Mouse (Mus musculus) MEL (cell line): ENCODE data around the gene Setd4. TPM values are rescaled to one million over a fixed set of nuclear protein-coding genes. Genes with fewer than 3 reads are reported as not detected.
"Not testable (repeated sequence)": the region's sequence is repeated elsewhere in the genome, so short reads cannot be mapped to it uniquely, and the experiment has no call there.

Experiments used
- DNase-seq: peaks from one replicate; pipeline ENCODE4 v3.0.0; 2011; ENCODE audit warnings: low read depth, low spot score
- H3K27ac ChIP-seq: 2 replicates; pipeline ENCODE4 v1.5.1; 2012; ENCODE audit warnings: low read depth, mild to moderate bottlenecking, control low read depth, low read length, moderate library complexity; ENCODE audit not compliant: control insufficient read depth
- H3K27me3 ChIP-seq, 2 experiments: fragments of 150-350 bp in 1 of 2; sonication (generic) in 1 of 2; 2 replicates each; pipeline ENCODE4 v1.6.1; 2012; ENCODE audit warnings: low read length in 2 of 2, mild to moderate bottlenecking in 2 of 2, improper control_type of control experiment in 1 of 2, moderate library complexity in 1 of 2; ENCODE audit not compliant: insufficient read depth in 2 of 2, control insufficient read depth in 1 of 2
- H3K36me3 ChIP-seq, 2 experiments: 2 replicates each; pipeline ENCODE4 v1.6.1; 2012 to 2014; ENCODE audit warnings: low read length in 2 of 2, improper control_type of control experiment in 1 of 2, inconsistent platforms in 1 of 2, mild to moderate bottlenecking in 1 of 2; ENCODE audit not compliant: insufficient read depth in 2 of 2, control insufficient read depth in 1 of 2
- H3K4me1 ChIP-seq, 2 experiments: fragments of 150-350 bp in 1 of 2; sonication (generic) in 1 of 2; 2 replicates each; pipeline ENCODE4 v1.6.1; 2012; ENCODE audit warnings: low read length in 2 of 2, improper control_type of control experiment in 1 of 2, mild to moderate bottlenecking in 1 of 2; ENCODE audit not compliant: insufficient read depth in 2 of 2, control insufficient read depth in 1 of 2
- H3K4me3 ChIP-seq, 2 experiments: fragments of 150-350 bp in 1 of 2; sonication (generic) in 1 of 2; 2 replicates each; pipeline ENCODE4 v1.5.1; 2012; ENCODE audit warnings: low read depth in 2 of 2, low read length in 2 of 2, mild to moderate bottlenecking in 2 of 2, moderate library complexity in 2 of 2, control low read depth in 1 of 2, improper control_type of control experiment in 1 of 2; ENCODE audit not compliant: control insufficient read depth in 1 of 2, insufficient read depth in 1 of 2
- H3K79me2 ChIP-seq: 2 replicates; pipeline ENCODE4 v1.6.1; 2012; ENCODE audit warnings: mild to moderate bottlenecking, low read length, moderate library complexity; ENCODE audit not compliant: control insufficient read depth, poor library complexity, insufficient read depth
- H3K9ac ChIP-seq: 2 replicates; pipeline ENCODE4 v1.6.1; 2012; ENCODE audit warnings: low read depth, mild to moderate bottlenecking, control low read depth, low read length, moderate library complexity; ENCODE audit not compliant: control insufficient read depth, poor library complexity, severe bottlenecking
- H3K9me3 ChIP-seq: fragments of 150-350 bp; sonication (generic); replicated peaks from 2 replicates; pipeline ENCODE4 v1.6.1; 2012; ENCODE audit warnings: mild to moderate bottlenecking, low read length, improper control_type of control experiment, moderate library complexity; ENCODE audit not compliant: insufficient read depth
- BHLHE40 ChIP-seq: IDR thresholded peaks from 2 replicates; pipeline ENCODE4 v1.6.1; 2012; ENCODE audit warnings: low read depth, mild to moderate bottlenecking, inconsistent platforms, low read length, improper control_type of control experiment, borderline replicate concordance
- CHD1 ChIP-seq: IDR thresholded peaks from 2 replicates; pipeline ENCODE4 v1.6.1; 2012; ENCODE audit warnings: low read depth, mild to moderate bottlenecking, inconsistent platforms, low read length, improper control_type of control experiment
- CHD2 ChIP-seq: IDR thresholded peaks from 2 replicates; pipeline ENCODE4 v1.6.1; 2011; ENCODE audit warnings: low read length, improper control_type of control experiment
- CTCF ChIP-seq, 3 experiments: IDR thresholded peaks in 2 of 3; conservative IDR thresholded peaks in 1 of 3; 2 replicates each; pipeline ENCODE4 v1.5.1; 2011 to 2012; ENCODE audit warnings: low read length in 3 of 3, low read depth in 2 of 3, mild to moderate bottlenecking in 2 of 3, improper control_type of control experiment in 1 of 3, inconsistent platforms in 1 of 3, mixed read lengths in 1 of 3, moderate library complexity in 1 of 3; ENCODE audit not compliant: control insufficient read depth in 1 of 3, insufficient read depth in 1 of 3, poor library complexity in 1 of 3, severe bottlenecking in 1 of 3
- ELF1 ChIP-seq: IDR thresholded peaks from 2 replicates; pipeline ENCODE4 v1.6.1; 2014; ENCODE audit warnings: low read depth, mild to moderate bottlenecking, inconsistent platforms, low read length, improper control_type of control experiment, moderate library complexity
- EP300 ChIP-seq, 2 experiments: IDR thresholded peaks; 2 replicates each; pipeline ENCODE4 v1.6.1; 2011; ENCODE audit warnings: improper control_type of control experiment in 2 of 2, low read length in 2 of 2, low read depth in 1 of 2, mild to moderate bottlenecking in 1 of 2
- ETS1 ChIP-seq: IDR thresholded peaks from 2 replicates; pipeline ENCODE4 v1.6.1; 2012; ENCODE audit warnings: low read depth, mild to moderate bottlenecking, inconsistent platforms, low read length, improper control_type of control experiment, moderate library complexity
- HCFC1 ChIP-seq: IDR thresholded peaks from 2 replicates; pipeline ENCODE4 v1.6.1; 2012; ENCODE audit warnings: low read depth, mild to moderate bottlenecking, inconsistent platforms, low read length, improper control_type of control experiment, moderate library complexity
- MAFK ChIP-seq: IDR thresholded peaks from 2 replicates; pipeline ENCODE4 v1.6.1; 2011; ENCODE audit warnings: low read depth, mild to moderate bottlenecking, low read length, improper control_type of control experiment, borderline replicate concordance
- MAX ChIP-seq: IDR thresholded peaks from 2 replicates; pipeline ENCODE4 v1.6.1; 2011; ENCODE audit warnings: low read length, improper control_type of control experiment
- MXI1 ChIP-seq: IDR thresholded peaks from 2 replicates; pipeline ENCODE4 v1.6.1; 2011; ENCODE audit warnings: mild to moderate bottlenecking, low read depth, low read length, improper control_type of control experiment
- NRF1 ChIP-seq: IDR thresholded peaks from 2 replicates; pipeline ENCODE4 v1.6.1; 2014; ENCODE audit warnings: low read depth, mild to moderate bottlenecking, inconsistent platforms, low read length, improper control_type of control experiment, moderate library complexity; ENCODE audit not compliant: poor library complexity, insufficient read depth, severe bottlenecking
- POLR2AphosphoS2 ChIP-seq: IDR thresholded peaks from 2 replicates; pipeline ENCODE4 v1.6.1; 2011; ENCODE audit warnings: low read length, improper control_type of control experiment
- RAD21 ChIP-seq: IDR thresholded peaks from 2 replicates; pipeline ENCODE4 v1.6.1; 2011; ENCODE audit warnings: mild to moderate bottlenecking, low read depth, low read length, improper control_type of control experiment
- SMC3 ChIP-seq: IDR thresholded peaks from 2 replicates; pipeline ENCODE4 v1.6.1; 2011; ENCODE audit warnings: low read depth, low read length, improper control_type of control experiment
- polyA plus RNA-seq, 2 experiments: library from polyadenylated mRNA; stranded (reverse) in 1 of 2; unstranded in 1 of 2; fragments of >175 nt in 1 of 2; fragments of >200 nt in 1 of 2; gene quantifications; 2 replicates each; pipeline versions ENCODE4 v1.2.1 to v1.2.4; 2012; ENCODE audit warnings: low replicate concordance in 2 of 2, low read depth in 1 of 2; ENCODE audit not compliant: insufficient read length in 2 of 2, insufficient read depth in 1 of 2, missing spikeins in 1 of 2
- total RNA-seq: library from RNA; depleted of rRNA; stranded (reverse); fragments of 300-350 nt; gene quantifications from 2 replicates; pipeline ENCODE4 v1.2.3, GENCODE M21; 2012

Gene Setd4
- total and polyA plus RNA-seq, 3 experiments: 14.1 to 19.1 TPM; not detected in 1

DNA sequence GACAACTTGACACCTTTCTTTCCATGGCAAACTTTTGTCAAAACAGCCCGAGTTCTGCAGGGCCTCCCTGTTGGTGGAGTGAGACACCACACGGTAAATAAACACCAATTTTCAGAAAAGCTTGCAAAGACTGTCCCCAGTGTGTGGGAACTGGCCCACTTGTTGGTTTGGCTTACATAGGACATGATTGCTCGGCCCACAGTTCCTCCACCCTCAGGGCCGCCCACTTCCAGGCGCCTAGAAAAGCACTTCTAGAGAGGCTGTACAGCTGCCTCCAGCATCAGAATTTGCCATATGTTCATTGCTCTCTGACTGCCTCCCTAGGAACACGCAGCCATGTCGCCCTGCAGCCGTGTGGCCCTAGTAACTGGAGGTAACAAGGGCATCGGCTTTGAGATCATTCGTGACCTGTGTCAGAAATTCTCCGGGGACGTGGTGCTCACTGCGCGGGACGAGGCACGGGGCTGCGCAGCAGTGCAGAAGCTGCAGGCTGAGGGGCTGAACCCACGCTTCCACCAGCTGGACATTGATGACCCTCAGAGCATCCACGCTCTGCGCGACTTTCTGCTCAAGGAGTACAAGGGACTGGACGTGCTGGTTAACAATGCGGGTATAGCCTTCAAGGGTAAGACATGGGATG lies 24.0 kb upstream of the Setd4 start, which contains the start of gene Gm5678:
Gm5678 (plus strand) TSS at position 337 of the 640 bp plus-strand sequence.
- Histone ChIP-seq H3K27me3 (no peaks in the 10 kb centered on the region; a peak in 1 of 4 replicates), H3K4me3 (no peak within 1 kb of the TSS), H3K27ac (no peak within 1 kb of the TSS), H3K9ac (no peak within 1 kb of the TSS), H3K36me3 (no peaks in the 10 kb centered on the region), H3K4me1 (no peaks in the 10 kb centered on the region), H3K79me2 (no peaks in the 10 kb centered on the region), H3K9me3 (no peaks in the 10 kb centered on the region)
- no peak for TF ChIP-seq MXI1
- DNase-seq: no peak

DNA sequence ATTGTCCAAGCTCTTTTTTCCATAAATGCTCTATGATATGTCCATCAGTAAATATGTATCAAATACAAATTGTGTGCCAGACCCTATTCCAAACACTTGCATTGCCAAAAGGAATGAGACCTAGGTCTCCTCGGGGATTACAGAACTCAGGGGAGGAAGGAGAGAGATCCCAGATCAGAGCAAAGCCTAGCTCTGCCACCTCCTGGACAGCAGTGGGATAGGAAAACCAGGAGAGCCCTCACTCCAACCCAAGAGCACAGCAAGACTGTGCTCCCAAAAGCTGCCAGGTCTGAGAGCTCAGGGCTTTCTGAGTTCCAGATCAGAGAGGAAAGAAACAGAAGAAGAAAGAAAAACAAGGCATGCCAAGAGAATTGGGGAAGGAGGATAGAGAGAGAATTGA lies 22.9 kb upstream of the Setd4 start:
- no peaks in the 10 kb centered on the region; a peak in 1 of 4 replicates for H3K27me3 ChIP-seq
- no peak for DNase-seq

DNA sequence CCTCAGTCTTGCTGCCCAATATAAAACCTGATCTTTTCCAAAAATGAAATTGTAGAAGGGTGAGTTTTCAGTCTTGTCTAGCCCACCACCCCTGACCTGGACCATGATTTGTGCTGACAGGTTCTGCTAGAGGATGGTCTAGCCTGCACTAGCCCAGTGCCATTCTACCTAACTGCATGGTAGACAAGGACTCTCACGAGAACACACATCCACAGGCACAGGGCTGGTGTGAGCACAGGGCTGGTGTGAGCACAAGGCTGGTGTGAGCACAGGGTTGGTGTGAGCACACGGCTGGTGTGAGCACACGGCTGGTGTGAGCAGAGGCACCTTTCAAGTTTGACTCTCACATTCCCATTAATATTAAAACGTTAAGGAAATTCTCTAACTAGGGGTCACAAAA lies 20.8 kb upstream of the Setd4 start:
- H3K27ac ChIP-seq: no peak overlapping the region
- H3K27me3 ChIP-seq: no peaks in the 10 kb centered on the region; a peak in 1 of 4 replicates

More for the DNA sequence above, 22.9 kb upstream of the Setd4 start:
- Histone ChIP-seq H3K4me1 (no peaks in the 10 kb centered on the region), H3K27ac (no peak overlapping the region), H3K9ac (no peak overlapping the region), H3K36me3 (no peaks in the 10 kb centered on the region), H3K4me3 (no peak overlapping the region), H3K79me2 (no peaks in the 10 kb centered on the region), H3K9me3 (no peaks in the 10 kb centered on the region)
- TF ChIP-seq HCFC1 (no peak), CTCF (IDR thresholded peaks at IDR 0.05 in 2 of 3, conservative IDR thresholded peaks at IDR 0.05 in 1 of 3; ENCODE audit: control insufficient read depth in 1 of 3, insufficient read depth in 1 of 3, low read depth in 2 of 3, low read length in 3 of 3, poor library complexity in 1 of 3, severe bottlenecking in 1 of 3) (peak in 2 of 3 experiments; percentile 20 to 32; a peak in 3 of 6 replicates), CHD2 (no peak), BHLHE40 (no peak), RAD21 (peak; percentile 15), SMC3 (0 out of 2 replicates have a peak, but pooled peaks have one; percentile 13)

DNA sequence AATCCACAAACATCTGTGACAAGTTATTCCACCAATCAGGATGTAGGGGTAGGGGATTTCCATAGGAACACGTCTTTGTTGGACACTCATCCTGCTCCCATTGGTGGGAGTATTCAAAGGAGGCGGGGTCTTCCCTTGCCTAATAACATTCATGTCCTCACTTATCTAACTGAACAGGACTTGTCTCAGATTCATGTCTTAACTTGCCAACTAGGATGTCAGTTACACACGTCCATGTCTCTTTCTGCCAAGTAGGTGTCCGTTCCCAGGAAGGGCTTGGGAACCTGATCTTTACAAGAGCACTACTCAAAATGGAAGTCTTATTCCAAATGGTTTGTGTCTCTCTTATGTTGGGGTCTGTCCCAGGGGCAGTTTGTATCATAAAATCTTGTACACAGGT lies 19.9 kb upstream of the Setd4 start:
- not testable (repeated sequence) for H3K27ac ChIP-seq, H3K27me3 ChIP-seq, DNase-seq, H3K4me3 ChIP-seq, H3K79me2 ChIP-seq, H3K9me3 ChIP-seq, H3K4me1 ChIP-seq, H3K9ac ChIP-seq, H3K36me3 ChIP-seq

More for the DNA sequence above, 20.8 kb upstream of the Setd4 start:
- TF ChIP-seq POLR2AphosphoS2 (no peak), CHD2 (no peak), MAX (no peak), MAFK (no peak), NRF1 (no peak), RAD21 (no peak), ETS1 (no peak), CTCF (IDR thresholded peaks at IDR 0.05 in 2 of 3, conservative IDR thresholded peaks at IDR 0.05 in 1 of 3; ENCODE audit: control insufficient read depth in 1 of 3, insufficient read depth in 1 of 3, low read depth in 2 of 3, low read length in 3 of 3, poor library complexity in 1 of 3, severe bottlenecking in 1 of 3) (no peak), CHD1 (no peak), ELF1 (no peak), EP300 (IDR thresholded peaks at IDR 0.05; ENCODE audit: low read depth in 1 of 2, low read length in 2 of 2) (no peak)
- TF ChIP-seq, all 39 proteins: peak for 0
- Histone ChIP-seq H3K4me3 (no peak overlapping the region), H3K4me1 (no peaks in the 10 kb centered on the region), H3K9me3 (no peaks in the 10 kb centered on the region), H3K36me3 (no peaks in the 10 kb centered on the region), H3K79me2 (no peaks in the 10 kb centered on the region), H3K9ac (no peak overlapping the region)
- DNase-seq: no peak
